Mouse (Mus musculus): ENCODE data around the gene Phactr1.

Phactr1 gene

DNA sequence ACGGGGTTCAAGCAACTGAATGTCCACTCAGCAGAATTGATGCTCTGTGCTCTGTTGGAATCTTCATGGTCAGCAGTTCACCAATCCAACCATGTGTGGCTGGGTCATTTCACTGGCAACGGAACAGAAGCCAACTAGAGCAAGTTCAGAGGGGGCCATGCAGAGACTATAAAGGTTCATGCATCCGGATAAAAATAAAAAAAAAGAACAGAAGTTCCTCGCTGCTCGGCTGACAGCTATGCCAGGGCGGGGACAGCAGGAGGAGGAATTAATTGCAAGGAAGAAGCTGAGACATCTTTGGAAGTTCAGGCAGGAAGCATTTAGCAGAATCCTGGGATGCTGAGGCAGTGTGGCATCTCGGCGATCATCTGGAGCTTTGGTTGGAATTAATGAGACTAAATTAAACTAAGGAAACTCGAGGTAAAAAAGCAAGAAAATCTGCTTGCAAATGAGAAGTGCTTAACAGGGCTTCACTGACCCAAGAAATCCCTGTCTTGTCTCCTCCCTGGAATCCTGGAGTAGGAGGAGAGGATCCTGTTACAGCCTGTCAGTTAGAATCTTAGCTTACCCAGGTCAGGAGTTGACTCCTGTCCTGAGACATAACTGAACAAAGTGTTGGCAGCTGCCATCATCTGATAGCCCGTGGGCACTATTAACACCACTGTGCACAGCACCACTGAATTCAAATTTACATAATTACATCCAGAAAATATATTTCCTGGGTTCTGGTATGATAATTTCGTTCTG lies 77.4 kb downstream of the Phactr1 start:
- DNase-seq (ENCODE audit: low read depth, low spot score): no peak

- DNase-seq (ENCODE audit: low read depth, low spot score): no peak
Measured at GRCm38 (mm10) chr13:42759170-42759569, 78.7 kb downstream of the Phactr1 start.

GRCm38 (mm10) chr13:42760907-42761544 lies 80.6 kb downstream of the Phactr1 start:
- DNase-seq (ENCODE audit: low read depth, low spot score): no peak

- no peak for DNase-seq (ENCODE audit: low read depth, low spot score)
Measured at GRCm38 (mm10) chr13:42772314-42772713, 91.9 kb downstream of the Phactr1 start.

GRCm38 (mm10) chr13:42774040-42774439 lies 93.6 kb downstream of the Phactr1 start:
- no peak for DNase-seq (ENCODE audit: low read depth, low spot score)

GRCm38 (mm10) chr13:42782151-42782550 lies 101.7 kb downstream of the Phactr1 start:
- no peak for DNase-seq (ENCODE audit: low read depth, low spot score)

GRCm38 (mm10) chr13:42789221-42789620 lies 108.8 kb downstream of the Phactr1 start:
- DNase-seq (ENCODE audit: low read depth, low spot score): no peak

GRCm38 (mm10) chr13:42792279-42792678 lies 111.9 kb downstream of the Phactr1 start:
- peak; percentile 32 for DNase-seq (ENCODE audit: low read depth, low spot score)

DNA sequence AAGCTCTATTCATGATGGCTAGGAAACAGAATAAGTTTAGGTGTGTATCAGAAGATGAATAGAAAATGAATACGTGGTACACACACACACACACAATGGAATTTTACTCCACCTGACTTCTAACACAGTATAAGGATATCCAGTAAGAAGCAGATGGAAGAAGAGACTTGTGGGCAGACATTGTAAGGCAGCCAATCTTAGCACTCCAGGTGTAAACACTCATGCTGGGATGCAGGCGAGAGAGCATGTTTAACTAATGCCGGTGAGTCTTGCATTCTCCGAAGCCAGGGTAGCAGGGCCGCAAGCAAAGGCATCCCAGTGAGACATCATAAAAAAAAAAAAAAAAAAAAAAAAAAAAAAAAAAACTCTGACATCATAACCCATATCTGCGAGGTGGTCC lies 120.1 kb downstream of the Phactr1 start:
- DNase-seq (ENCODE audit: low read depth, low spot score): no peak

- no peak for DNase-seq (ENCODE audit: low read depth, low spot score)
Measured at GRCm38 (mm10) chr13:42804314-42804713, 123.9 kb downstream of the Phactr1 start.

DNA sequence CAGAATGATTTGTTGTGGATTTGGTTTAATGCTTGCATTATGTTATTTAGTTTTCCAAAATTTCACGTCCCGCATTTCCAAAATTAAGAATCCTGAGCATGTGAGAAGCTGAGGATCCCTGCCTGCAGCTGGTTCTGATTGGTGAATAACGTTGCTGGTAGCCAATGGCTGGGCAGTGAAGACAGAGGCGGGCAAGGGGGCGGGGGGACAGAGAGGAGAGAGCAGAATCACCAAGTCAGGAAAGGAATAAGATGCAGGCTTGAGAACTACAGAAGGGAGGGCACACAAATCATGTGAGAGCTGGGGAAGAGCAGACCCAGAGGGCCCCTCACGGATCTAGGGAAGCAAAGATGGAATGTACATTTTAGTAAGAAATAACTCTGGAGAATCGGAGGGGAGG lies 132.3 kb downstream of the Phactr1 start:
- no peak for DNase-seq (ENCODE audit: low read depth, low spot score)

DNA sequence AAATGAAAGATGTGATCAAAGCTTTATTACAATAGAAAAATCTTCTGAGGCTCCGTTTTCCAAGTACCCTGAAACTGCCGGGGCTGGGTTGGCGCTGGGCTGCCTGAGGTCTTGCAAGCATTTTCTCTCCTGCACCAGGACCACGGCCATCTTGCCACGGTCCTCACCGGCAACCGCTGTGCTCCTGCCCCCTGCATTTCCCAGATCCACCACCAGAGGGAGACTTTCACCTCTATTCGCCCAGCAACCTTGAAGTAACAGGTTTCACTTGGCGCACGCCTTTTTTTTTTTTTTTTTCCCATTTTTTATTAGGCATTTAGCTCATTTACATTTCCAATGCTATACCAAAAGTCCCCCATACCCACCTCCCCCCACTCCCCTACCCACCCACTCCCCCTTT lies 138.0 kb downstream of the Phactr1 start:
- peak; percentile 66 for DNase-seq (ENCODE audit: low read depth, low spot score)

DNA sequence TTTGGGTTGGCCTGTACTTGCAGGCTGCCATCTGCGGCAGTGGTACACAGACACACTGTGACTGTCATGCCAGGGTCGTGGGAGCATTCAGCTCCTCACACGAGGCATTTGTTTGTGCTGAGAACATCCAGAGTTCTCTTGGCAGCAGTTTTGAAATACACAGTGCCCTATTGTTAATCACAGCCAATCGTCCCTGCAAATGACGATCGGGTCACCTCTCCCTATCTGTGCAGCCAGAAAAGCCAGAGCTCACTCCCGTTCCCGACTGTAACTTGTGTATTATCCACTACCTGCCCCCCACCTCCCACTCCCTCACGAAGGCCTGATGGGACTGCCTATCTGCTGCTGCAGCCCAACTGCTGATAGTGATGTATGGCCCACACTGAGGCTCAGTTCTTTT lies 140.1 kb downstream of the Phactr1 start:
- DNase-seq (ENCODE audit: low read depth, low spot score): no peak

DNA sequence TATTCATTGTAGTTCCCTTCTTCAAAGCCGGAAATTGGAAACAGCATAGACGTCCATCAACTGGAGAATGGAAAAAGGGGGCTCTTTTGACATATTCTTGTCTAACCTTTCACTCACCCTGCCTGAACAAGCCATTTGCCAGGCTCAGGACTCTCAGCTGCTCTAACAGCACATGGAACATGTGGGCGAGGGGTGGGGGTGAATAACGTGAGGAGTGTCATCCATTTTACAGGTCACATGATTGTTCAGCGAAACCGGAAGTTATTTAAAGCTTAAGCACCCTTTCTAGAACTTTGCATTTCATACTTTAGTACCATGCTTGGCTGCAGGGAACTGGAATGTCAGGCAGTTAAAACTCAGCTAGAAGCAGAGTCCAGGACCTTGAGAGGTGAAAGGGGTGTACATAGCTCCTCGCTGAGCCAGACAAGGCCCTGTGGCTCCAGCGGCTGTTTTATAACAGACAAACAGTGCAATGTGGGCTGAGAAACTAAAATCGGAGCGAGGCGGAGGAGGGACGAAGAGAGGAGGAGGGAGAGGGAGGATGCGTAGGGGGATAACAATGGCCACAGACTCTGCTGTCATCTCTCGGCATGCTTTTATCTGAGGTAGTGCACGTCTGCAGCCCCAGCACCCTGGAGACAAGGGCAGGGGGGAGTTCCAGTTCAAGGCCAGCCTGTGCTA lies 141.1 kb downstream of the Phactr1 start:
- no peak for DNase-seq (ENCODE audit: low read depth, low spot score)

- peak; percentile 58 for DNase-seq (ENCODE audit: low read depth, low spot score)
Measured at GRCm38 (mm10) chr13:42822545-42822944, 142.1 kb downstream of the Phactr1 start.

DNA sequence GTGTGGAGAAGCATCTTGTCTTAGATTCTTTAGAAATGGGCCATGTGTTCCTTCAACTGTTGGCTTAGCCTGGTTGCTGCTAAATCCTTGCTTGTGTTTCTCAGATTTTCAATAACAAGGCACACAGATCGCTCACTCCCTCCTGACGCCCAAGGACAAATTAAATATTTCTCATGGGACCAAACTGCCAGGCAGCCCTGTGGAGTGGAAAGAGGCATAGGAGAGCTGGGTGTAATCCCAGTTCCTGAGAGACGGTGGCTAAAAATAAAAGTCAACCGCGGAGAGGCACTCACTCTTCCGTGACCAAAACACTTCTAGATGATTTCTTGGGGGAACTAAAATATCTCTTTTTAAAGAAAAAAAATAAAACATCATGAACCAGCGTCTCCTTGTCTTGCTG lies 143.5 kb downstream of the Phactr1 start:
- no peak for DNase-seq (ENCODE audit: low read depth, low spot score)

DNA sequence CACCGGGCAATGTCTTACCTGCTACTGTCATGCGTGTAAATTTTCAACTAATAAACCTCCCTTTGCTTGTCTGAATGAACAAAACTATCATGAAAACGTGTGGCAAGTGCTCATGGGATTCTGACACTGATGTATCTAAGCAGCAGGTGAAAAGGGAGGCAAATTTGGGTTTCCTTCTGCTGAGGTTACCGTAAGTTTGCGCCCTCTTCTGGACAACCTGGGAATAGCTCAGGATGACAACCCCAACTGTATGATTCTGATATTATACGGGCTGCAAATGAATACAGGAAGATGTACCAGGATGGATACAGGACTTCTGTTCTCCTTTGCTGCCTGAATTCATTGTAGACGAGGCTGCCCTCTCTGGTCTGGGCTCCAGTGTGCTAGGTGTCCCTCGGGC lies 146.2 kb downstream of the Phactr1 start:
- peak; percentile 36 for DNase-seq (ENCODE audit: low read depth, low spot score)

- no peak for DNase-seq (ENCODE audit: low read depth, low spot score)
Measured at GRCm38 (mm10) chr13:42828978-42829377, 148.6 kb downstream of the Phactr1 start.

DNA sequence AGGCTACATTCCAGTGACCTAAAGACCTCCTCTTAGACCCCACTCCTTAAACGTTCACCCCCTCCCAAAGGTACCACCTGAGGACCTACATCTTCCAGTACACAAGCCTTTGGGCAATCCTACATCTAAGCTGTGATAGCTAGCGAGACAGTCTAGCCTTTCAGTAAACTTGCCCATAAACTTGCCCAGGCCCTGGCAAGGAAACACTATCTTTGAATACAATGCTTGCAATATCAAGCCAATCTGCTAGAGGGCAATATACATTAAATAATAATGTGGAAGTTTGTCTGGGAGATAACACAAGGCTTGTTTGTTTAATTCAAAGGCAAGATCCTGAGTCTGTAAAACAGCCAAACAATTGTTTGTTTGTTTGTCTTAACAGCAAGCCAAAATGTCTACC lies 155.0 kb downstream of the Phactr1 start:
- DNase-seq (ENCODE audit: low read depth, low spot score): peak; percentile 7

GRCm38 (mm10) chr13:42839358-42839757 lies 158.9 kb downstream of the Phactr1 start:
- DNase-seq (ENCODE audit: low read depth, low spot score): no peak

GRCm38 (mm10) chr13:42852086-42852485 lies 171.7 kb downstream of the Phactr1 start:
- no peak for DNase-seq (ENCODE audit: low read depth, low spot score)

- no peak for DNase-seq (ENCODE audit: low read depth, low spot score)
Measured at GRCm38 (mm10) chr13:42853900-42854595, 173.6 kb downstream of the Phactr1 start.

Data from A20 (cell line).